Mouse (Mus musculus) ES-E14 (cell line): ENCODE results near the gene Glod5.

Experiments used
- CHD2 ChIP-seq: IDR thresholded peaks from 2 replicates; pipeline ENCODE4 v1.6.1; 2014; ENCODE audit warnings: mild to moderate bottlenecking, low read depth, low read length, inconsistent platforms
- HCFC1 ChIP-seq: IDR thresholded peaks from 2 replicates; pipeline ENCODE4 v1.6.1; 2012; ENCODE audit warnings: low read length, inconsistent platforms, borderline replicate concordance; ENCODE audit not compliant: insufficient read depth
- MAFK ChIP-seq: IDR thresholded peaks from 2 replicates; pipeline ENCODE4 v1.6.1; 2014; ENCODE audit warnings: mild to moderate bottlenecking, low read depth, low read length, inconsistent platforms; ENCODE audit not compliant: insufficient read depth
- ZC3H11A ChIP-seq: IDR thresholded peaks from 2 replicates; pipeline ENCODE4 v1.6.1; 2012; ENCODE audit warnings: low read depth, mild to moderate bottlenecking, inconsistent platforms, low read length, borderline replicate concordance
- ZNF384 ChIP-seq: IDR thresholded peaks from 2 replicates; pipeline ENCODE4 v1.6.1; 2012; ENCODE audit warnings: low read depth, low read length, inconsistent platforms

GRCm38 (mm10) chrX:7993068-7993735, 25.1 kb downstream of the Glod5 start:
- TF ChIP-seq ZC3H11A: no peak
- TF ChIP-seq ZNF384: no peak
- no peak for TF ChIP-seq CHD2
- TF ChIP-seq HCFC1: no peak
- no peak for TF ChIP-seq MAFK
